Comparison of ENCODE assay signal across 19 mouse cellular contexts in the genomic region with DNA sequence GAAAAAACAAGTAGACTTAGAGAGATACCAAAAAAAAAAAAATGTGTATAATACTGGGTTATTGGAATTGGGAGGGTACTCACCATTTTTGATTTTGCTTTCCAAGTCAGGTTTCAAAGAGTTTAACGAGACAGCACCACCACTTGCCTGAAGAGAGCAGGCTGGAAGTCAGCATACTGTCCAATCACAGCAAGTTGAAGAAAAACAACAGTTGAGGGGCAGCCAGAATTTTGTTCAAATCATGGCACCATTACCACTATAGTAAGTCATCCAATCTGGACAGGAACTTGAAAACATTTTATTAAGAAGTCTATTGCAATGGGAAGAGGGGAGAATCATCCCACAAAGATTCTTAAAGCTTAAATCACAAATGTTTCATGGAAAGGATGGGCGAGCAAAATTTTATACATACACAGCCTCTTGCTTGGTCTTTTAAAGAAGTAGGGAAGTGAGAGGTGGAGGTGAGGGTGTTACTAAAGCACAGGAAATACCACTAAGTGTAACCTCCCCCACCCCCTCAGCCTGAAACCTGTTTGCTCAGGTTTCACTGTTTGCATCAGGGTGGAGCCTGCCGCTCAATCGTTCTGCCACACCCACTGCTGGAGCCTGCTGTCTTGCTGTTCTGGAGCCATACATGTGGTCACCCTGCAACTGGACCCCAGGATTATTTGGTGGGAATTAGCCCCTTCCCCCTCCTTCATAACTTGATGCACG.
DNase-seq lines count a peak whose midpoint lies in the region; ATAC-seq and TF ChIP-seq lines count a peak whose summit lies in the region.
"Had no signal": no experiment of that assay in that cellular context is flagged by ENCODE, and none has a peak within 500 bp of the region (broad histone marks: within the 10 kb centered on the region; RNA-seq: fewer than 3 reads in every experiment).

No protein-coding gene starts in this region.

- no peaks in the 10 kb centered on the region for H3K36me3 ChIP-seq in lung, embryonic 16.5 days (ENCODE audit: control insufficient read depth, insufficient read depth, low read length)
- no peaks in the 10 kb centered on the region for H3K36me3 ChIP-seq in hindbrain, embryonic 13.5 days
- no peaks in the 10 kb centered on the region for H3K36me3 ChIP-seq in limb, embryonic 10.5 days
- H3K36me3 ChIP-seq: G1E; heart, embryonic 12.5 days; liver, embryonic 15.5 days; neural tube, embryonic 13.5 days had no signal

- H3K27ac ChIP-seq in lung, embryonic 16.5 days (ENCODE audit: low read length): peak overlapping the region; percentile 34; the same call in 1 of the 2 replicates
- H3K27ac ChIP-seq in hindbrain, embryonic 13.5 days: no peak overlapping the region
- H3K27ac ChIP-seq in limb, embryonic 10.5 days: no peak overlapping the region
- H3K27ac ChIP-seq: forebrain, embryonic 13.5 days; hindbrain, postnatal 0 days; liver, embryonic 15.5 days; neural tube, embryonic 13.5 days had no signal

- no peak for TF ChIP-seq CTCF in lung, adult 2 months (IDR thresholded peaks at IDR 0.05; ENCODE audit: insufficient read depth, low read length)

- no peak overlapping the region for H3K4me3 ChIP-seq in lung, embryonic 16.5 days (ENCODE audit: low read length)
- no peak overlapping the region for H3K4me3 ChIP-seq in lung, adult 2 months (replicated peaks; ENCODE audit: extremely low read depth, low read depth, low read length)
- no peak overlapping the region for H3K4me3 ChIP-seq in hindbrain, embryonic 13.5 days
- H3K4me3 ChIP-seq in limb, embryonic 10.5 days: no peak overlapping the region
- H3K4me3 ChIP-seq: forebrain, embryonic 13.5 days; heart, embryonic 12.5 days; liver, embryonic 15.5 days; neural tube, embryonic 13.5 days had no signal

- no peak for TF ChIP-seq POLR2A in lung, adult 2 months (IDR thresholded peaks at IDR 0.05; ENCODE audit: borderline replicate concordance, extremely low read depth, low read depth, low read length)

- no peaks in the 10 kb centered on the region for H3K9me3 ChIP-seq in lung, embryonic 16.5 days (ENCODE audit: control insufficient read depth, low read length)
- no peaks in the 10 kb centered on the region for H3K9me3 ChIP-seq in hindbrain, embryonic 13.5 days
- no peaks in the 10 kb centered on the region for H3K9me3 ChIP-seq in limb, embryonic 10.5 days (replicated peaks)
- H3K9me3 ChIP-seq: forebrain, embryonic 13.5 days; G1E; heart, embryonic 12.5 days; liver, embryonic 15.5 days; neural tube, embryonic 13.5 days had no signal

- no peak for DNase-seq in lung, adult 2 months
- peak; percentile 82 for DNase-seq in CD4-positive helper T cell, adult 2 months (ENCODE audit: low read depth, low spot score)
- peak; percentile 83 for DNase-seq in T-cell, adult 2 months (ENCODE audit: low spot score)
- peak; percentile 10 for DNase-seq in lung, postnatal 25 days (ENCODE audit: low spot score)
- no peak for DNase-seq in right cerebral cortex, adult 2 months (ENCODE audit: low spot score in 2 of 2)
- DNase-seq in limb, embryonic 10.5 days (ENCODE audit: low spot score): no peak
- DNase-seq: cerebellum, postnatal 10 days; gastrocnemius, postnatal 36 days; kidney, adult 2 months; kidney, postnatal 25 days; right cerebral cortex, postnatal 25 days had no signal

- no peak overlapping the region for H3K9ac ChIP-seq in lung, embryonic 16.5 days (ENCODE audit: low read length)
- H3K9ac ChIP-seq in hindbrain, embryonic 13.5 days: no peak overlapping the region
- H3K9ac ChIP-seq: forebrain, embryonic 13.5 days; heart, embryonic 12.5 days; liver, embryonic 15.5 days; neural tube, embryonic 13.5 days had no signal

- peak; percentile 62 for ATAC-seq in lung, embryonic 16.5 days (ENCODE audit: low read depth)
- ATAC-seq in hindbrain, embryonic 13.5 days (ENCODE audit: low FRiP score): no peak
- ATAC-seq: forebrain, embryonic 13.5 days; hindbrain, postnatal 0 days had no signal

- H3K27me3 ChIP-seq in lung, embryonic 16.5 days (ENCODE audit: control insufficient read depth, insufficient read depth, low read depth, low read length): no peaks in the 10 kb centered on the region
- no peaks in the 10 kb centered on the region for H3K27me3 ChIP-seq in hindbrain, embryonic 13.5 days
- H3K27me3 ChIP-seq in limb, embryonic 10.5 days (ENCODE audit: low read depth, poor library complexity, severe bottlenecking): no peaks in the 10 kb centered on the region
- H3K27me3 ChIP-seq: forebrain, embryonic 13.5 days; heart, embryonic 12.5 days; liver, embryonic 15.5 days; neural tube, embryonic 13.5 days had no signal

- 39% methylated on average over 5 of the region's 5 CpGs for WGBS in lung, embryonic 16.5 days
- WGBS in lung, adult 2 months: 45% methylated on average over 5 of the region's 5 CpGs
- 64% methylated on average over 5 of the region's 5 CpGs for WGBS in hindbrain, embryonic 13.5 days
- 55% methylated on average over 5 of the region's 5 CpGs for WGBS in limb, embryonic 10.5 days

- H3K4me2 ChIP-seq in lung, embryonic 16.5 days (ENCODE audit: low read depth, low read length): no peak overlapping the region
- no peak overlapping the region for H3K4me2 ChIP-seq in hindbrain, embryonic 13.5 days
- H3K4me2 ChIP-seq: forebrain, embryonic 13.5 days; heart, embryonic 12.5 days; liver, embryonic 15.5 days; neural tube, embryonic 13.5 days had no signal

- no peaks in the 10 kb centered on the region; the same call in 1 of the 2 replicates for H3K4me1 ChIP-seq in lung, embryonic 16.5 days (replicated peaks; ENCODE audit: control insufficient read depth, insufficient read depth, low read length)
- no peaks in the 10 kb centered on the region for H3K4me1 ChIP-seq in lung, adult 2 months (ENCODE audit: control insufficient read depth, insufficient read depth, low read length)
- no peaks in the 10 kb centered on the region for H3K4me1 ChIP-seq in hindbrain, embryonic 13.5 days (replicated peaks)
- peaks cover 7% of the 10 kb centered on the region for H3K4me1 ChIP-seq in limb, embryonic 10.5 days
- H3K4me1 ChIP-seq: forebrain, embryonic 13.5 days; heart, embryonic 12.5 days; liver, embryonic 15.5 days; neural tube, embryonic 13.5 days had no signal

Comparison
In these comparisons a context has a peak if more than half of its experiments do, and no peak if none do; other contexts are left out.
1. DNase-seq: peak in CD4-positive helper T cell, adult 2 months (single experiment), T-cell, adult 2 months (single experiment) and lung, postnatal 25 days (single experiment); none in lung, adult 2 months (single experiment), right cerebral cortex, adult 2 months (0 of 2) and limb, embryonic 10.5 days (single experiment).